Mouse (Mus musculus): ENCODE results near the gene Gpr158. TPM values are rescaled to one million over a fixed set of nuclear protein-coding genes. Genes with fewer than 3 reads are reported as not detected.

The Gpr158 gene
- polyA plus RNA-seq, 3 experiments from 2014 or later: not detected

- ATAC-seq: no peak
Observed at GRCm38 (mm10) chr2:21665721-21666120, 298.4 kb downstream of the Gpr158 start.

- no peak for ATAC-seq
Observed at GRCm38 (mm10) chr2:21676084-21676838, 308.9 kb downstream of the Gpr158 start.

DNA sequence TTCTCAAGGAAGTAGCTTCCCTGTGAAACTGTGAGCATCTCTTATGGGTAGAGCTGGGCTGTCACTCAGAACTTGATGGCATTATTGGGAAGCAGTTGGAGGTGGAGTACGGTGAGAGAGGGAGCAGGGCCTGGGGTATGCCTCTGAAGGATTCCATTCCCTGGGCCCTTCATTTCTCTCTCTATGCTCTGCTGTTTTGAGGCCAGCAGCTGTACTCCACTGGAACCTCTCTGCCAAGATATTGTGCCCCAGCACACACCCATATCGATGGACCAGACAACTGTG, 309.4 kb downstream of the Gpr158 start:
- no peak for ATAC-seq

GRCm38 (mm10) chr2:21680735-21681270, 313.5 kb downstream of the Gpr158 start:
- no peak for ATAC-seq

GRCm38 (mm10) chr2:21684736-21685135, 317.4 kb downstream of the Gpr158 start:
- ATAC-seq: no peak

DNA sequence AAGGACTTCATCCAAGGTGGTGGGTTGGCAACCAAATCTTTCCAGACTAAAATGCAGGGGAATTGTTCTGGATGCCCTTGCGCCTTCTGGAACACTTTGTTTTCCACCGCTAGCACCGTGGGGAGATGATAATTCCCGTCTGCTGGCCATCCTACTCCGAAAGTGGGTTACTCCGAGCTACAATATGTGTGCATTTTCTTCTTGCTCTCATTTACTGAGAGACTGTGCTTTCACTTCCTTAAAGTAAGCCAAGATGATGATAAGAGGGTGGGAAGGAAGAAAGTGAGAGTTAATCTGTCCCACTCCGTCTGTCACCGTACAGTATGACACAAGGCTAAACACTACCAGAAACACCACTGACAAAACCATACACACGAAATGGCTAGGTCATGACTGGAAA, 325.8 kb downstream of the Gpr158 start:
- ATAC-seq: no peak

GRCm38 (mm10) chr2:21693807-21694594, 326.7 kb downstream of the Gpr158 start:
- ATAC-seq: no peak

DNA sequence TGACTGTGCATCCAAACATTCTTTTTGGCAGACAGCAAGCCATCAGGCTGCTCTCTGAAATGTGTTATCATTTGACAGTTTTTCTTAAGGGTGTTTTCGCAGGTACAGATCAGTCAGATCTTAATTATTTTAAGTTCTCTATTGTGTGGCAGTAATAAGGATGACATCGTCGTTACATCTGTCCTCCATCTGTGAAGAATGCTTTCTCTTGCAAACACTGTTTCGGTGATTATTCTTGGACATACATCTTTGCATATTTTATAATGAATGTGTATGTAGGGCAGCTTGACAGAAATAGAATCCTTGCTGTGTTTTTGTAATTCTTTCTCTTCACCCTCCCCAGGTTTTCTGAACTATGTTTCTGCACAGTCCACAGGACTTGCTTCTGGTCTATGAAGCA, 360.7 kb downstream of the Gpr158 start:
- ATAC-seq: no peak

GRCm38 (mm10) chr2:21783721-21784120, 416.4 kb downstream of the Gpr158 start:
- ATAC-seq: no peak

DNA sequence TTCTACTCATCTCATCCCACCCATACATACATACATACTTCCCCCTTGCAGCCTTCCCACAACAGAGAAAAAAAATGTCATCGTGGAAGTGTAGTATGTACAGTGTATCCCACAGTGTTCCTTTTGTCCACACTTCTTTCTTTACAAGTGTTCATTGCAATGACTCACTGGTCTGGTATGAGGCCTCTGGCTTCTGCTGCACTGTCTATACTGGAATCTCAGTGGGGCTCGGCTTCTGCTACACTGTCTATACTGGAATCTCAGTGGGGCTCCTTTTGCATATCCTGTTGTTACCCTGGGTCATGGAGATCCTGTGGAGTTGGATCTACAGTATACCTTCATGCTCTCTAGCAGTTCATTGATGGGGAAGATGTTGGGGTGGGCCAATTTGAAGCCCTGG, 425.8 kb downstream of the Gpr158 start:
- ATAC-seq: no peak

GRCm38 (mm10) chr2:21799616-21800015, 432.3 kb downstream of the Gpr158 start:
- ATAC-seq: no peak

DNA sequence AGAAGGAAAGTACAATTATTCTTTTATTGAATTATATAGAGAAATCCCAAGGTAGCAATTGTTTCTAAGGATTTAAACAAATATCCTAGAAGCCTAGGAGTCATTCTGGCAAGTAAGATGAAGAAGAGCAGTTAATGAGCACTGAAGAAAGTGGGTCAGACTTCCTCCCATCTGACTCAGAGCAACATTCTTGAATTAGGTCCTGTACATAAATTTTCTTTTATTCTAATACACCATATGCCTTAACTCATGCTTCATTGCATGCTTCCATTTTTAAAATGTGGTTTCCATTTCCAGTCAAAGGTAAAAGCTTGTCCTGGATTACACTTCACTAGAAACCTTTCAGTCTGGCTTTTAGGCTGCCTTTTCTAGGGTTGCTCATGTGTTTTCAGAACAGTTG, 432.7 kb downstream of the Gpr158 start:
- no peak for ATAC-seq

DNA sequence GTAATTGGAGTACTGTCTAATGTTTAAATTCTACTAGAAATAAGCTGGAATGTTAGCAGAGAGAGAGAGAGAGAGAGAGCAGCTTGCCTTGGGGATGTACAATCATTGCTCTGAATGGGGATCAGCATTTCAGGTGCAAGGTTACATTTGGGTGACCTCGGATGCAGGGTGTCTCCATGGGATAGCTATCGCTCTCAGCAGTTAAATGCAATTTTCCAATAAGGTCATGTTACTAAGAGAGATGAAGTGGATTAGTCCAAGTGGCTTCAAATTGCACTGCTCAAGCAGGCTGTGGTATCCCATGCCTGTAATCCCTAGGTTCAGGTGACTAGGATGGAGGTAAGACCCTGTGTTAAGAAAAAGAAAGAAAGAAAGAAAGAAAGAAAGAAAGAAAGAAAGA, 441.2 kb downstream of the Gpr158 start:
- ATAC-seq: no peak

- ATAC-seq: no peak
Observed at GRCm38 (mm10) chr2:21810431-21810830, 443.1 kb downstream of the Gpr158 start.

DNA sequence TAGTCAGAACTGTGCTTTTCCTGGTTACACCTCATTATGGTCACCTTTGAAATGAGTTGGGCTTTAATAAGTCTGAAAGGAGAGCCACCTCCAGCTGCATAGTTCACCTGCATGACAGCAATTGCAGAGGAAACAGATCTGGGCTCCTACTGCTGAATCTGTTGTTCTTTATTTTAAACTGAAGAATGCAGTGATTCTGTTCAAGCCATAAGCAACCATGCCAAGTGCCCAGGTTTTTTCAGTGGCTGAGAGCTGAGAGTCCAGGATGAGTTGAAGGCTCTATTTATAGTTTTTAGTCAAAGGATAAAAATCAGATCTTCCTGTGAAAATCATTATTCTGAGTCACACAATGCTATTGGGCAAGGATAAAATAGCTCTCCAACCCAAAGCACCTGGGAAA, 496.7 kb downstream of the Gpr158 start:
- no peak for ATAC-seq

Other genes starting within 250 kb of the Gpr158 start
- under 1 TPM in 2 of 3 experiments, not detected in 1; 0.66 to 0.74 TPM for gene Enkur, start 162.2 kb upstream of the Gpr158 start, polyA plus RNA-seq (2017; shearing (Covaris generic))
- gene Thnsl1, start 161.8 kb upstream of the Gpr158 start, polyA plus RNA-seq (2017; shearing (Covaris generic)): 1 to 10 TPM; 3.7 to 5.2 (median 4.6) TPM